Mouse (Mus musculus): ENCODE results near the gene Hoxa6. TPM values are rescaled to one million over a fixed set of nuclear protein-coding genes. Genes with fewer than 3 reads are reported as not detected.

Hoxa6 gene
- polyA plus RNA-seq, 1 experiment: not detected

DNA sequence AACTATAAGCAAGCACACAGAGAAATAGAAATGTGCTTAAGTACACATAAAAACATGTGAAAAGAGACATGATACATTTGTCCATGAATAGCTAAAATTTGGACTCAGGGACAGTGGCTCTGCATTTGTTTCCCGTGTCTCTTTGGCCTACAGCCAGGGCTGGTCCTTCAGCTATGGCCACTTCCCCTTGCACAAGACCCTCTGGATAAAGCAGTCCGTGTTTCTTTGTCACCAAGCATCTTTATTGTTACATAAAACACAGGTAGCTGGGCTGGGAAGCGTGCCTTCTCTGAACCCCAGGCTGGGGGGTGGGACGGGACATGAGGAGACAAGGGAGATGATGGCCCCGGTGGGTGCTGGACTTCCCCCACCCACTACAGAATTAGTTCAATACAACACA is 5.7 kb upstream of the Hoxa6 start:
- no peak overlapping the region for H3K9ac ChIP-seq (ENCODE audit: low read depth, poor library complexity, severe bottlenecking)
- no peaks in the 10 kb centered on the region for H3K9me3 ChIP-seq (replicated peaks; ENCODE audit: control insufficient read depth, insufficient read depth, low read length, poor library complexity, severe bottlenecking)
- no peaks in the 10 kb centered on the region for H3K36me3 ChIP-seq (ENCODE audit: control insufficient read depth, insufficient read depth, low read length, poor library complexity, severe bottlenecking)
- H3K27ac ChIP-seq (ENCODE audit: insufficient read depth, low read length): no peak overlapping the region
- TF ChIP-seq CTCF (IDR thresholded peaks at IDR 0.05; ENCODE audit: low read depth, low read length): no peak
- TF ChIP-seq POLR2A (IDR thresholded peaks at IDR 0.05; ENCODE audit: insufficient read depth, low read length): no peak
- no peak for TF ChIP-seq EP300 (IDR thresholded peaks at IDR 0.05; ENCODE audit: insufficient read depth, low read depth, low read length)
- peaks cover 55% of the 10 kb centered on the region for H3K27me3 ChIP-seq (ENCODE audit: control insufficient read depth, insufficient read depth, low read length, poor library complexity, severe bottlenecking)
- no peak overlapping the region for H3K4me3 ChIP-seq (ENCODE audit: low read depth, low read length)
- H3K4me1 ChIP-seq (ENCODE audit: control insufficient read depth, insufficient read depth, low read length): no peaks in the 10 kb centered on the region

DNA sequence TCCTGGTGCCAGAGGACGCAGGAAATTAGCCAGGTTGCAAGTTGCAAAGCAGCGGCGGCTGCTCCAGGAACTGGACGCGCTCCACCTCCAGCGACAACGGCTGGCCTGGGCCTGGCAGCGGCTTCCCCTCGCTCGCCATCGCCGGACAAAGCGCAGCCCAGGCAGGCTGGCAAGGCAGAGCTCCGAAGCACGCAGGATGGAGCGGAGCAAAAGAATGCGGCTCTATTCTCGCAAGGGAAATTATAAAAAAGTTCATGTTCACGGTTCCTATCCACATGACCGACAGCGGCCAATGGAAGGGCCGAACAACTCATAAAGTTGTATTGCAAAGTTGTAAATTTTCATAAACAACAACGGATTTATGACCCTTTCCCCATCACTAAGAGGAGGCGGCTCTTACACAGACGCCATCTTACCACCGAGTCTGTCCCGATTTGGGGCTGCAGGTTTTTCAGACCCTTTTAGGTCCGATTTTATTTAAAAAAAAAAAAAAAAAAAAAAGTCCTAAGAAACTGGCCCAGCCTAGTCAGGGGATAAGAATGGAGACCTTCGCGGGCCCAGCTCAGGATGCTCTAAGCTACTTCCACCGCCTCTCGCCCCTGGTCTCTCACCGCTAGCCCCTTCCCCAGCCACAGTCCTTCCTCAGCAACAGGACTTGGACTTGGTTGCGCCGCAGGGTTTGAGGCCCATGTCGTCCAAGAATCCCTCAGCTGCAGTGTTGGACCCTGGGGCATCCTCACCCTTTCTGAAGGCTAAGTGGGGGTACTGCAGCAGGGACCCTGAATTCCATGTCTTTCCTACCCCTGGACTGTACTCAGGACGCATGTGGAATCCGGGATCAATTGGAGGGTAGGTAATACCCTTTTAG is 4.8 kb upstream of the Hoxa6 start, which contains the start of the genes Hoxa3 and Gm28308:
Gene Hoxa3 (minus strand): TSS at position 218 of the 868 bp plus-strand sequence.
Gene Gm28308 (minus strand): TSS at position 221 of the 868 bp plus-strand sequence.
- Histone ChIP-seq H3K9me3 (replicated peaks; ENCODE audit: control insufficient read depth, insufficient read depth, low read length, poor library complexity, severe bottlenecking) (no peaks in the 10 kb centered on the region), H3K27ac (ENCODE audit: insufficient read depth, low read length) (no peak within 1 kb of the TSS), H3K9ac (ENCODE audit: low read depth, poor library complexity, severe bottlenecking) (no peak within 1 kb of the TSS), H3K27me3 (ENCODE audit: control insufficient read depth, insufficient read depth, low read length, poor library complexity, severe bottlenecking) (peaks cover 49% of the 10 kb centered on the region), H3K36me3 (ENCODE audit: control insufficient read depth, insufficient read depth, low read length, poor library complexity, severe bottlenecking) (no peaks in the 10 kb centered on the region), H3K4me3 (ENCODE audit: low read depth, low read length) (0 out of 2 replicates have a peak within 1 kb of the TSS, but pooled peaks have one; percentile 9), H3K4me1 (ENCODE audit: control insufficient read depth, insufficient read depth, low read length) (no peaks in the 10 kb centered on the region)
- TF ChIP-seq POLR2A (IDR thresholded peaks at IDR 0.05; ENCODE audit: insufficient read depth, low read length): no peak
- no peak for TF ChIP-seq EP300 (IDR thresholded peaks at IDR 0.05; ENCODE audit: insufficient read depth, low read depth, low read length)
- TF ChIP-seq CTCF (IDR thresholded peaks at IDR 0.05; ENCODE audit: low read depth, low read length): no peak

GRCm38 (mm10) chr6:52212556-52213118 is 4.1 kb upstream of the Hoxa6 start:
- Histone ChIP-seq H3K4me1 (ENCODE audit: control insufficient read depth, insufficient read depth, low read length) (no peaks in the 10 kb centered on the region), H3K9ac (ENCODE audit: low read depth, poor library complexity, severe bottlenecking) (no peak overlapping the region), H3K27me3 (ENCODE audit: control insufficient read depth, insufficient read depth, low read length, poor library complexity, severe bottlenecking) (peaks cover 46% of the 10 kb centered on the region), H3K4me3 (ENCODE audit: low read depth, low read length) (no peak overlapping the region), H3K9me3 (replicated peaks; ENCODE audit: control insufficient read depth, insufficient read depth, low read length, poor library complexity, severe bottlenecking) (no peaks in the 10 kb centered on the region), H3K27ac (ENCODE audit: insufficient read depth, low read length) (no peak overlapping the region), H3K36me3 (ENCODE audit: control insufficient read depth, insufficient read depth, low read length, poor library complexity, severe bottlenecking) (no peaks in the 10 kb centered on the region)
- TF ChIP-seq CTCF (IDR thresholded peaks at IDR 0.05; ENCODE audit: low read depth, low read length): no peak
- no peak for TF ChIP-seq POLR2A (IDR thresholded peaks at IDR 0.05; ENCODE audit: insufficient read depth, low read length)
- TF ChIP-seq EP300 (IDR thresholded peaks at IDR 0.05; ENCODE audit: insufficient read depth, low read depth, low read length): no peak

DNA sequence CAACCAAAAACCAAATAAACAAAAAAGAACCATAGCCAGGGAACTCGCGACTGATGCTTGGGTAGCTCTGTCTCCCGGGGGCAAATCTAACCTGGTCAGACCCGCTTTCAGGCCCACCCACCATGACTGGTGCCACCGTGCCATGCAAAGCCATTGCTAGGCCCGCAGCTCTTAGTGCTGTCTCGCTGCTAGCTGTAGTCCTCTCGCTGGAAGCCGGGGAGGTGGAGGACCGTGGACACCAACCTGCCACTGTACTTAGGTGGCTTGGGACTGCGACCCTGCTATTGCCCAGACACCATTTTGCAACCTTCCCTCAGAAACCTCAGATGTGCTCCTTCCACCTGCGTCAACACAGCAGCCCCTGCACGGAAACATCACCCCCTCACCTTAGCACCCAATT is 3.4 kb upstream of the Hoxa6 start:
- H3K4me1 ChIP-seq (ENCODE audit: control insufficient read depth, insufficient read depth, low read length): no peaks in the 10 kb centered on the region
- H3K9ac ChIP-seq (ENCODE audit: low read depth, poor library complexity, severe bottlenecking): no peak overlapping the region

DNA sequence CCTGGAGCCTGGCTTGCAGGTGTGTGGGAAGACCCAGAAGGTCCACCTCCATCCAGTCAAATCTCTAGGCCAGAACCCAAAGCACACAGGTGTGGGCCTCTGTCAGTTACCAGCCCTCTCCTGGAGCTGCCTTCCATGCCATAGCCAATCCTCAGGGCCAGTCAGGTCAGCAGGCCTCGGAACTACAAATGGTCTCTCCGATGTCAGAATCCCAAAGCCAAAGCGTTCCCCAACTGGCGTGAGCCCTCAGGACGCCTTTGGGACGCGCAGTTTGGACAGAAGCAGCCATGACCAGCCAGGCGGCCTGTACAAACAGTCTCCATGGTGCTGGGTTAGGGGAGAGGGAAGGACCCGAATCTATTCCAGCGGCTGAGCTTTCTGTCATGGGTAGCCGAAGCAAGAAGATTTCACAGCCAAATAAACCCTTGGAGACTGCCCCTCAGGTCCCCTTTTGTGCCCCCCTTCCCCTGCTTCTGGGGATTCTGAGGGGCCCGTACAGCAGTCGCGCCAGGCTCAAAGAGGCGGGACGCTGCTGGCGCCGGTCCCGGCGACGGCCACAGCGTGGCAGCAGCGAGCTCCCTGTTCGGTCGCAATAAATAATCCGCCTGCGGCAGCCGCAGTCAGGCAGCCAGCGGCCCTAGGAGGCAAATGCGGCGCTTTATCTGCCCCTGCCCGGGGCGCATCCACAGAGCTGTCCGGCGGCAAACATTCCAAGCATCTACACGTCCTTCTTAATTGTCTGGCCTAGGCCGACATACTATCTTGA is 2.8 kb upstream of the Hoxa6 start:
- no peak overlapping the region for H3K4me3 ChIP-seq (ENCODE audit: low read depth, low read length)
- H3K36me3 ChIP-seq (ENCODE audit: control insufficient read depth, insufficient read depth, low read length, poor library complexity, severe bottlenecking): no peaks in the 10 kb centered on the region
- H3K9me3 ChIP-seq (replicated peaks; ENCODE audit: control insufficient read depth, insufficient read depth, low read length, poor library complexity, severe bottlenecking): no peaks in the 10 kb centered on the region
- no peak for TF ChIP-seq EP300 (IDR thresholded peaks at IDR 0.05; ENCODE audit: insufficient read depth, low read depth, low read length)
- TF ChIP-seq POLR2A (IDR thresholded peaks at IDR 0.05; ENCODE audit: insufficient read depth, low read length): no peak
- TF ChIP-seq CTCF (IDR thresholded peaks at IDR 0.05; ENCODE audit: low read depth, low read length): peak; percentile 61
- H3K4me1 ChIP-seq (ENCODE audit: control insufficient read depth, insufficient read depth, low read length): no peaks in the 10 kb centered on the region
- no peak overlapping the region for H3K9ac ChIP-seq (ENCODE audit: low read depth, poor library complexity, severe bottlenecking)
- H3K27ac ChIP-seq (ENCODE audit: insufficient read depth, low read length): no peak overlapping the region
- peaks cover 41% of the 10 kb centered on the region for H3K27me3 ChIP-seq (ENCODE audit: control insufficient read depth, insufficient read depth, low read length, poor library complexity, severe bottlenecking)

More for the DNA sequence above, 3.4 kb upstream of the Hoxa6 start:
- no peak overlapping the region for H3K4me3 ChIP-seq (ENCODE audit: low read depth, low read length)
- no peak overlapping the region for H3K27ac ChIP-seq (ENCODE audit: insufficient read depth, low read length)
- H3K27me3 ChIP-seq (ENCODE audit: control insufficient read depth, insufficient read depth, low read length, poor library complexity, severe bottlenecking): peaks cover 47% of the 10 kb centered on the region
- H3K9me3 ChIP-seq (replicated peaks; ENCODE audit: control insufficient read depth, insufficient read depth, low read length, poor library complexity, severe bottlenecking): no peaks in the 10 kb centered on the region
- TF ChIP-seq POLR2A (IDR thresholded peaks at IDR 0.05; ENCODE audit: insufficient read depth, low read length) (no peak), EP300 (IDR thresholded peaks at IDR 0.05; ENCODE audit: insufficient read depth, low read depth, low read length) (no peak), CTCF (IDR thresholded peaks at IDR 0.05; ENCODE audit: low read depth, low read length) (no peak)
- no peaks in the 10 kb centered on the region for H3K36me3 ChIP-seq (ENCODE audit: control insufficient read depth, insufficient read depth, low read length, poor library complexity, severe bottlenecking)

All from ES-Bruce4 (cell line).